Mouse (Mus musculus): ENCODE data around the gene Hist1h1c. TPM values are rescaled to one million over a fixed set of nuclear protein-coding genes. Genes with fewer than 3 reads are reported as not detected.
"Not testable (repeated sequence)": the region's sequence is repeated elsewhere in the genome, so short reads cannot be mapped to it uniquely, and the experiment has no call there.

Hist1h1c gene
- total RNA-seq (2022) = 10 to 100 TPM; 39.1 to 69.2 (median 53.5) TPM

DNA sequence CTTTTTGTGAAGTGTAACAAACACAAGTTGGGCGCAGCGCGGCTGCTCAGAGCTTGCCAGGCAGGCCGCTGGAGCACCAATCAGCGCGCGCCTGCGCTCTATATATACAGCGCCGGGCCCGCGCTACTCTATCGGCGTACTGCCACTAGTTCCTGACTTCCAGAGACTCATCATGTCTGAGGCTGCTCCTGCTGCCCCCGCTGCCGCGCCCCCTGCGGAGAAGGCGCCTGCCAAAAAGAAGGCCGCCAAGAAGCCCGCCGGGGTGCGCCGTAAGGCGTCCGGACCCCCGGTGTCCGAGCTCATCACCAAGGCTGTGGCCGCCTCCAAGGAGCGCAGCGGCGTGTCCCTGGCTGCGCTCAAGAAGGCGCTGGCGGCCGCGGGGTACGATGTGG lies at the start of gene Hist1h1c:
TSS of gene Hist1h1c (plus strand) at position 132 of the 392 bp plus-strand sequence.
- DNase-seq (ENCODE audit: low spot score in 2 of 2) = peak; percentile 76 to 85

DNA sequence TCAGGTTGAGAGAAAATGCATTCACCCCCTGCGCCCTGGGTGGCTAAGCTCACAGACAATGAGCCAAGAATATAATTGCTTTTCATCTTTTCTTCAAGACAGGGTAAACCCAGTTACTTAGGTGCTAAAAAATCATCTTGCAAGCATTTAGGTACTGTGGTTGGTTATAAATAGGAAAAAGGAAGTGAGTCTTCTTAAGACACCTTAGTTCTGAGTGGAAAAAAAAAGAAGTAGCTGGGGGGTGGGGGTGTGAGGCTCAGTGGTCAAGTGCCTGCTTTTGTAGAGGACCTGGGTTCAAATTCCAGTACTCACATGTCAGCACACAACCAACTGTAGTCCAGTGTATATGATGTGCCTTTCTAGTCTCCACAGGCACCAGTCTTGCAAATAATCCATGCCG lies 49.7 kb upstream of the Hist1h1c start:
- DNase-seq (ENCODE audit: low spot score in 2 of 2) = no peak

- no peak for DNase-seq (ENCODE audit: low spot score in 2 of 2)
Observed at GRCm38 (mm10) chr13:23689459-23689858, 49.1 kb upstream of the Hist1h1c start.

DNA sequence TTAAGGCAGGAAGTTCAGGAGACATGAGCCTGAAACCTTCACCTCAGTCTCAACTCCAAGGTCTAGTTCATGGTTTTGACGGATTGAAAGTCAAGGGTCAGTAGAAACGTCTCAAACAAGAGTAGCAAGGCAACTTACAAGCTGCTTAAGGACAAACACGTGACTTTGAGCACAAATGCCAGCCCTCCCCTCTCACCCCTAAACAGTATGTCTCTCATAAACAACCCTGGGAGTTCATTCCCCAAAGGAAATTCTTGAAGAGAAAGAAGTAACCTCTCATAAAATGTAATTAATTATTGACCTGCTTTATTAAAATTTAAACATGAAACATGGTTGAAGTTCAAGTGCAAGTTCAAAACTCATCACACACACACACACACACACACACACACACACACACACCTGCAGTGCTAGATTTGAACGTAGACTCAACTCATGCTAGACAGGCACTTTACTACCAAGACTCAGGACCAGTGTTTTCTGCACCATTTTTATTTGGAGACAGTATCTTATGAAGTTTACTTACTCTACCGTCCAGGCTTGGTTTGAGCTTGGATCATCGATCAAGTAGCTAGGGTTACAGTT lies 44.7 kb upstream of the Hist1h1c start:
- no peak for DNase-seq (ENCODE audit: low spot score in 2 of 2)

DNA sequence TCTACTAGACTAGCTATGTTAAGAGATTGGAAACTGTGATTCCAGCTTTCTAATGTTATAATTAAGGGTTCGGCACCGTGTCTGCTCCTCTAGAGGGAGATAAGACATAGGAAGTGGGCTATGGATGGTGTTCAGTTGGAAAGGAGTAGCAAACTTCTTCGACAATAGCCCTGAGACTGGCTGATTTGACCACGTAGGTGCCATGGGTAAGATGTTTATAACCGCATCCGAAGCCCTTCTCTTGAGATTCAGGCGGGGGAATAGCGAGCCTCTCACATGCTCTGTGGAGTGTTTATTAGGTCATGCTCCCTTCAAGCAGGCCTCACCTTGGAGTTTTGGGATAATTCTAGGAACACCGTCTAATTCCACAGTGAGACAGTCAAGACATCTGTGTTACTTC lies 43.7 kb upstream of the Hist1h1c start:
- no peak for DNase-seq (ENCODE audit: low spot score in 2 of 2)

DNA sequence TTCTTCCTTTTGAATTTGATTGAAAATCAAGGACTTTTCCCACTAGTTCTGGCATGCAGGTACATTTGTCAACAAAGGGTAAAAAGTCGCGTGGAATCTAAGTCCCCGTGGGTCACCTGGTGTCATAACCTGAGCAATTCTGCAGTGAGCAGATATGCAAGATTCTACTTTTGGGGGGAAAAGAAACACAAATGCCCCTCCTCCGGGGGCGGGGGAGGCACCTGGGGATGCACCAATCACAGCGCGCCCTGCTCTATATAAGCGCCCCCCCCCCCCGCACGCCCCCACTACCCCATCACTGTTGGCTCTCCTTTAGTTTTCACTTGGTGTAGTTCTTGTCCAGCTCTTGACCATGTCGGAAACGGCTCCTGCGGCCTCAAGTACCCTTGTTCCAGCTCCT lies 43.1 kb upstream of the Hist1h1c start, which contains the start of gene Hist1h1t:
TSS of gene Hist1h1t (plus strand) at position 301 of the 400 bp plus-strand sequence.
- no peak for DNase-seq (ENCODE audit: low spot score in 2 of 2)

DNA sequence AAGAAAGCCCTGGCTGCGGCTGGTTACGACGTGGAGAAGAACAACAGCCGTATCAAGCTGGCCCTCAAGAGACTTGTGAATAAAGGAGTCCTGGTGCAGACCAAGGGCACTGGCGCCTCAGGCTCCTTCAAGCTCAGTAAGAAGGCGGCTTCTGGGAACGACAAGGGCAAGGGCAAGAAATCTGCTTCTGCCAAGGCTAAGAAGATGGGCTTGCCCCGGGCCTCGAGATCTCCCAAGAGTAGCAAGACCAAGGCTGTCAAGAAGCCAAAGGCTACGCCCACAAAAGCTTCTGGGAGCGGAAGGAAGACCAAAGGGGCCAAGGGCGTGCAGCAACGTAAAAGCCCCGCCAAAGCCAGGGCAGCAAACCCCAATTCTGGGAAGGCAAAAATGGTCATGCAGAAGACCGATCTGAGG lies 42.5 kb upstream of the Hist1h1c start:
- no peak for DNase-seq (ENCODE audit: low spot score in 2 of 2)

- DNase-seq (ENCODE audit: low spot score in 2 of 2) = no peak
Observed at GRCm38 (mm10) chr13:23697491-23698299, 40.9 kb upstream of the Hist1h1c start.

GRCm38 (mm10) chr13:23698300-23698693 lies 40.3 kb upstream of the Hist1h1c start, which contains the start of gene Hist1h4c:
Gene Hist1h4c (minus strand): TSS chr13:23698454.
- DNase-seq (ENCODE audit: low spot score in 2 of 2) = peak; percentile 98 to 99

DNA sequence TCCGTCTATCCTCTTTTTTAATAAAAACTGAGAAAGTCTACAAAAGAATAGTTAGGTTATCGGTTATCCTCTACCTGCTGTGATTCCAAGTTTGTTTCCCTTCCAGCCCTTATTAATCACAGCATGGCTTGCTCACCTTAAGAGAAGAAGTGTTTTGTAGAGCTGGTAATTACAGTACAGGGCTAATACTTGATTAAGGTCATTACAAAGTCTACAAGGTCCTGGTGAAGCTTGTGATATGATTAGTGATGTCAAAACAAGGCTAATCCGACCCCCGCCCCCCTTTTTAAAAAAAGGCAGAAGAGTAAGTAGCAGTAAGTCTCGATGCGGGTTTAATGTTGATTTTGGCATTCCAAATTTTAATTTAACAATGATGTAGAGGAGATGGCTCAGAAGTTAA lies 39.6 kb upstream of the Hist1h1c start:
- DNase-seq (ENCODE audit: low spot score in 2 of 2) = no peak

GRCm38 (mm10) chr13:23699767-23700166 lies 38.8 kb upstream of the Hist1h1c start:
- no peak for DNase-seq (ENCODE audit: low spot score in 2 of 2)

GRCm38 (mm10) chr13:23700786-23701520 lies 37.7 kb upstream of the Hist1h1c start:
- DNase-seq (ENCODE audit: low spot score in 2 of 2) = peak; percentile 60 to 78

DNA sequence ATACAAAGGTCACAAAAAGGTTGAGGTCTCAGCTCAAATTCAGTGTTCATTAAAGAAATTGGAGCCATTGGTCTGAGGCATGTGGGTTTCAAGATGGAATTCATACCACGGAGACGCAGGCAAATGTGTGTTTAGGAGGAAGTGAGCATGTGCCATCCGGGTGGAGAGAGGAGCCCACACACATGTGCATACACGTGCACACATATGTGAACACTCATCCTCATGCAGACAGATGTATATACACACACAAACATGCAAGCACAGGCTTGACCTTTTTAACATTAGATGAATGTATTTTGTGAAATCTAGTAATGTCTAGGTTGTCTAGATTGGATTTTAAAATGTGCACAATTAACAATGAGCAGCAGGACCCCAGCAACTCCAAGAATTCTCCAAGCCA lies 36.4 kb upstream of the Hist1h1c start:
- DNase-seq (ENCODE audit: low spot score in 2 of 2) = no peak

- not testable (repeated sequence) for DNase-seq (ENCODE audit: low spot score in 2 of 2)
Observed at GRCm38 (mm10) chr13:23702801-23703200, 35.8 kb upstream of the Hist1h1c start.

GRCm38 (mm10) chr13:23705751-23706356 lies 32.8 kb upstream of the Hist1h1c start:
- DNase-seq (ENCODE audit: low spot score in 2 of 2) = no peak

- no peak for DNase-seq (ENCODE audit: low spot score in 2 of 2)
Observed at GRCm38 (mm10) chr13:23706771-23707170, 31.8 kb upstream of the Hist1h1c start.

DNA sequence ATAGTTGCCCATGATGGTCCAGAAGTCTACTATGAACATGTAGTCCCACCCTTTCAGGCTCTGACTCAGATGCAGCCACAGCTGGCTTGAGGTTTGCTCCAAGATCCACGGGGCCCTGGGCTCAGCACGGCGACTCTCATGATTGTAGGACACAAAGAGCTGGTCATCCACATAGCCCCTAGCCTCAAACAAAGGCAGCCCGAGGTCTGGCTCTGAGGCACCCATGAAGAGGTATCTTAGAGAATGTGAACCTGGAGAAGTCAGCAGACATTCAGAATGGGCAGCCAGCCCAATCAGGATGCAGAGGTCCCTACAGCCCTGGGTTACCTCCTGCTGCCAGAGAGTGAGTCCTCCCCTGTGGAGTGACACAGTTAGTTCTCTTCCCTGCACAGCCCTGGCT lies 30.6 kb upstream of the Hist1h1c start:
- no peak for DNase-seq (ENCODE audit: low spot score in 2 of 2)

DNA sequence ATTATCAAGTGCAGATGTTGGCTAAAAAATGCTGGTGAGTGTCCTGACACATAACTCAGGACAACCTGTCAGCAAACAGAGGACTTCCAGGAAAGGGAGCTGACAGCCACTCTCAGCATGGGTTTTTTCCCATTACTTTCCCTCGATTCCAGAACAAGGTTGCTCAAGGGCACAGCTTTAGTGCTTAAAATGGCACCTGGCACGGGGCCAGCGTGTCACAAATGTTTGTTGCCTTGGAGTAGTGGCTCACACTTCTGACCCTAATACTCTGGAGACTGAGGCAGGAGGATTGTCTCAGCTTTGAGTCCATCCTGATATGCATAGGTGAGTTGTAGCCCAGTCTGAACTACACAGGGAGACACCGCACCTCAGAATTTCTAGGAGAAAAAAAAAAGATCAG lies 30.0 kb upstream of the Hist1h1c start:
- DNase-seq (ENCODE audit: low spot score in 2 of 2) = no peak

DNA sequence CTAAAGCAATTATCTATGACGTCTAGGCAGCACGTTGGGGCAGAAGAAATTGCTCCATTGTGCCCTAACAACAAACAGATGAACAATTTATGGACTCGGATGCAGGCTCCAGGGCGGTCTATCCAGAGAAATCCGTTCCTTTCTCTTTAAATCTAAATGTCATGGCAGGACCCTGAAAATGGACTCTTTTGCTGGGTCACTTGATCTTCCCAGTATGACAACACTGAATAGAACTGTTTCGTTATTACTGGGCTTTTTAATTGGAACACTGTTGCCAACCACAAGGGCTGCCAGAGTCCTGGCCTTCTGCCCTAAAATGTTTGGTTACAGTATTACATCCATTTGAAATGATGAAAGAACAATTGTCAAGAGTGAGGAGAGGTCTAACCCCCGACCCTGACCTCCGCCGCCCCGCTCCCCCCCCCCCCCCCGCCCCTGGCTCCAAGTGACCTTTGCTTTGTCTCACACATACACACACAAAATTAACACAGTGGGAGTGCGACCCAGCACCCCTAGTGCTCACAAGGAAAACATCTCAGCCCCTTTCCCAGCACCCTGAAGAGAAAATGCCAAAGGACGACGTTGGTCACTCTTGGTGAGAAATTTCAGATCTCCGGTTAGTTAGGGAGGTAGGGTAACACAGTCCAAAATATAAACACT lies 28.8 kb upstream of the Hist1h1c start:
- no peak for DNase-seq (ENCODE audit: low spot score in 2 of 2)

DNA sequence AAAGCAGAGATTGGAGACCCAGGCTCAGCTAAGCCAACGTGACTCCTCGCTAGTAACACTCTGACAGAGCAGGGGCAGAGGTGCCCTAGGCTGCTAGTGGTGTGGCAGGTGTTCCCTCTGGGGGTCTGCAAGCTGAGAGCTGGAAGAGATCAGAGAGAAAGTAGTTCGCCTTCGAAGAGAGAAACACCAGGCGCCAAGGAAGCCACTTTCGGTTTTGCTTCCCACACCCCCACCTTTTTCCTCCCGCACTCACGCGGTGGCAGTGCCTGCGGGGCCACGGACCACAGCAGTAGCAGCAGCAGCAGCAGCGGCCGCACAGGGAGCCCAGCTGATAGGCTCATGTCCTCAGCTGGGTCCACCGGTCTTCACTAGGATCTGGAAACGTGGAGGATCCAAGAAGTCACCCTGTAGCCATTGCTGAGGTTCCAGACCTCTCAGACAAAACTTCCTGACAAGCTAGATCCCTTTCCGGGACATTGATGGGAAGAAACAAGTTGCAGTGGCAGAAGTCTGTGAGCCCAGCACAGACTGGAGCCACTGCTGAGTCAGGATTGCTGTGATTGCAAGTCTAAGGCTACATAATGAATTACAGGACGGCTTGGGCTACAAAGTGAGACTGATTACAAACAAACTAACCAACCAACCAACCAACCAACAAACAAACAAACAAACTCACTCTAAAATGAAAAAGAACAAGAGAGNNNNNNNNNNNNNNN lies 28.1 kb upstream of the Hist1h1c start, which contains the start of gene Hfe:
TSS of gene Hfe (minus strand) at position 481 of the 716 bp plus-strand sequence.
- DNase-seq (ENCODE audit: low spot score in 2 of 2) = no peak

Measured in layer of hippocampus, adult 8-10 months (tissue).